Mouse (Mus musculus) forebrain, embryonic 14.5 days (tissue): ENCODE measurements at regions not wholly inside any gene's neighbourhood (a gene's known extent, or its start where the extent isn't known, plus 50 kb on each side); places are given as distances from the start of the nearest gene placed in this dataset.

ENCODE experiments used
- ATAC-seq: fragments of 200-750 bp; cut with Nextera tagmentation; 2 replicates; pipeline ENCODE4 v1.8.0; 2017; ENCODE audit warnings: mild to moderate bottlenecking, moderate library complexity
- DNase-seq: peaks from one replicate; pipeline ENCODE4 v3.0.0-alpha.2; 2015; ENCODE audit warnings: low spot score
- H3K27ac ChIP-seq: fragments of 300-500 bp; sonication (generic); 2 replicates; pipeline ENCODE4 v1.5.1; 2014; ENCODE audit warnings: low read depth, mild to moderate bottlenecking, control low read depth, low read length, moderate library complexity
- H3K27me3 ChIP-seq: fragments of 300-500 bp; sonication (generic); replicated peaks from 2 replicates; pipeline ENCODE4 v1.6.1; 2014; ENCODE audit warnings: low read length, control low read depth, mixed read lengths; ENCODE audit not compliant: control insufficient read depth, insufficient read depth
- H3K36me3 ChIP-seq: fragments of 300-500 bp; sonication (generic); 2 replicates; pipeline ENCODE4 v1.6.1; 2014; ENCODE audit warnings: low read length, control low read depth; ENCODE audit not compliant: control insufficient read depth, insufficient read depth
- H3K4me1 ChIP-seq: fragments of 300-500 bp; sonication (generic); 2 replicates; pipeline ENCODE4 v1.6.1; 2014; ENCODE audit warnings: antibody characterized with exemption, low read length, control low read depth; ENCODE audit not compliant: control insufficient read depth, insufficient read depth
- H3K4me2 ChIP-seq: fragments of 300-500 bp; sonication (generic); 2 replicates; pipeline ENCODE4 v1.6.1; 2014; ENCODE audit warnings: mild to moderate bottlenecking, control low read depth, low read length
- H3K4me3 ChIP-seq: fragments of 300-500 bp; sonication (generic); 2 replicates; pipeline ENCODE4 v1.5.1; 2014; ENCODE audit warnings: low read depth, low read length, control low read depth
- H3K9ac ChIP-seq: fragments of 300-500 bp; sonication (generic); 2 replicates; pipeline ENCODE4 v1.6.1; 2014; ENCODE audit warnings: mild to moderate bottlenecking, low read length, control low read depth, moderate library complexity
- H3K9me3 ChIP-seq: fragments of 300-500 bp; sonication (generic); replicated peaks from 2 replicates; pipeline ENCODE4 v1.6.1; 2016; ENCODE audit warnings: low read length, control low read depth, mixed read lengths; ENCODE audit not compliant: control insufficient read depth
- whole genome bisulfite sequencing: fragments of 180-500 bp; shearing (Covaris S2); extraction: QIAGEN DNeasy Blood & Tissue Kit; methylation state at CpG from one replicate; pipeline ENCODE4 v1.1.7; 2014; 5-methylcytosine and 5-hydroxymethylcytosine counted together

GRCm38 (mm10) chr12:50261072-50261471 lies 387.8 kb downstream of the Prkd1 start:
- 92% methylated on average over 4 of the region's 4 CpGs for WGBS
- no peaks in the 10 kb centered on the region for H3K27me3 ChIP-seq
- H3K36me3 ChIP-seq = no peaks in the 10 kb centered on the region
- no peak overlapping the region for H3K4me3 ChIP-seq
- no peak overlapping the region for H3K9ac ChIP-seq
- no peak overlapping the region for H3K4me2 ChIP-seq
- H3K27ac ChIP-seq = no peak overlapping the region
- DNase-seq (no peak), ATAC-seq (no peak)
- H3K9me3 ChIP-seq = no peaks in the 10 kb centered on the region
- no peaks in the 10 kb centered on the region for H3K4me1 ChIP-seq

GRCm38 (mm10) chr12:50273239-50273880 lies 375.5 kb downstream of the Prkd1 start:
- no peak for ATAC-seq
- no peak overlapping the region for H3K4me2 ChIP-seq
- no peaks in the 10 kb centered on the region for H3K9me3 ChIP-seq
- H3K4me3 ChIP-seq = no peak overlapping the region
- no peak overlapping the region for H3K27ac ChIP-seq
- WGBS = 94% methylated on average over 2 of the region's 2 CpGs
- no peaks in the 10 kb centered on the region for H3K27me3 ChIP-seq
- no peaks in the 10 kb centered on the region for H3K4me1 ChIP-seq
- H3K36me3 ChIP-seq = no peaks in the 10 kb centered on the region
- no peak overlapping the region for H3K9ac ChIP-seq
- no peak for DNase-seq

GRCm38 (mm10) chr12:50281615-50282014 lies 367.3 kb downstream of the Prkd1 start:
- Histone ChIP-seq H3K4me3 (no peak overlapping the region), H3K27me3 (no peaks in the 10 kb centered on the region), H3K9ac (no peak overlapping the region), H3K4me2 (no peak overlapping the region), H3K36me3 (no peaks in the 10 kb centered on the region), H3K9me3 (0 out of 2 replicates have a peak, but pooled peaks cover 5% of the 10 kb centered on the region), H3K4me1 (no peaks in the 10 kb centered on the region), H3K27ac (no peak overlapping the region)
- DNase-seq (peak; percentile 61), ATAC-seq (no peak)
- 68% methylated on average over 1 of the region's 1 CpGs for WGBS
